Mouse (Mus musculus): ENCODE measurements at regions not wholly inside any gene's neighbourhood (a gene's known extent, or its start where the extent isn't known, plus 50 kb on each side); places are given as distances from the start of the nearest gene placed in this dataset.

- ATAC-seq (ENCODE audit: low FRiP score): no peak
- no peak overlapping the region for H3K9ac ChIP-seq
- no peaks in the 10 kb centered on the region for H3K9me3 ChIP-seq (replicated peaks)
- no peak overlapping the region for H3K27ac ChIP-seq
- H3K27me3 ChIP-seq: no peaks in the 10 kb centered on the region
- WGBS: 52% methylated on average over 1 of the region's 1 CpGs
- H3K4me1 ChIP-seq: no peaks in the 10 kb centered on the region
- H3K4me2 ChIP-seq (replicated peaks): no peak overlapping the region
- H3K4me3 ChIP-seq: no peak overlapping the region
- H3K36me3 ChIP-seq: no peaks in the 10 kb centered on the region
Measured at GRCm38 (mm10) chr16:66579551-66579950, 764.5 kb downstream of the Vgll3 start.

GRCm38 (mm10) chr16:66585698-66586284 is 770.7 kb downstream of the Vgll3 start:
- Histone ChIP-seq H3K9me3 (replicated peaks) (no peaks in the 10 kb centered on the region), H3K4me3 (no peak overlapping the region), H3K9ac (no peak overlapping the region), H3K36me3 (no peaks in the 10 kb centered on the region), H3K4me1 (no peaks in the 10 kb centered on the region; the same call in 1 of the 2 replicates), H3K27me3 (no peaks in the 10 kb centered on the region), H3K4me2 (replicated peaks) (peak overlapping the region; percentile 44), H3K27ac (no peak overlapping the region)
- 5% methylated on average over 12 of the region's 12 CpGs for WGBS
- ATAC-seq (ENCODE audit: low FRiP score): no peak

- H3K9ac ChIP-seq: no peak overlapping the region
- no peak for ATAC-seq (ENCODE audit: low FRiP score)
Measured at GRCm38 (mm10) chr16:66602211-66602610, 787.2 kb downstream of the Vgll3 start.

GRCm38 (mm10) chr16:66602686-66603085 is 787.6 kb downstream of the Vgll3 start:
- ATAC-seq (ENCODE audit: low FRiP score): no peak
- H3K4me3 ChIP-seq: no peak overlapping the region
- H3K27me3 ChIP-seq: no peaks in the 10 kb centered on the region
- H3K4me1 ChIP-seq: no peaks in the 10 kb centered on the region
- H3K9me3 ChIP-seq (replicated peaks): no peaks in the 10 kb centered on the region
- no peak overlapping the region for H3K27ac ChIP-seq
- H3K9ac ChIP-seq: no peak overlapping the region
- no peak overlapping the region for H3K4me2 ChIP-seq (replicated peaks)
- WGBS: 45% methylated on average over 3 of the region's 3 CpGs
- H3K36me3 ChIP-seq: no peaks in the 10 kb centered on the region

More at GRCm38 (mm10) chr16:66602211-66602610, 787.2 kb downstream of the Vgll3 start:
- no peaks in the 10 kb centered on the region for H3K27me3 ChIP-seq
- H3K4me3 ChIP-seq: no peak overlapping the region
- no peaks in the 10 kb centered on the region for H3K36me3 ChIP-seq
- 59% methylated on average over 2 of the region's 2 CpGs for WGBS
- no peak overlapping the region for H3K27ac ChIP-seq
- no peaks in the 10 kb centered on the region for H3K9me3 ChIP-seq (replicated peaks)
- H3K4me2 ChIP-seq (replicated peaks): no peak overlapping the region
- H3K4me1 ChIP-seq: no peaks in the 10 kb centered on the region

GRCm38 (mm10) chr16:66603825-66604224 is 788.8 kb downstream of the Vgll3 start:
- 29% methylated on average over 6 of the region's 6 CpGs for WGBS

More at GRCm38 (mm10) chr16:66603825-66604224, 788.8 kb downstream of the Vgll3 start:
- no peaks in the 10 kb centered on the region for H3K9me3 ChIP-seq (replicated peaks)
- H3K4me3 ChIP-seq: no peak overlapping the region
- H3K27ac ChIP-seq: no peak overlapping the region
- no peaks in the 10 kb centered on the region for H3K4me1 ChIP-seq
- no peak overlapping the region for H3K9ac ChIP-seq
- H3K4me2 ChIP-seq (replicated peaks): no peak overlapping the region
- H3K36me3 ChIP-seq: no peaks in the 10 kb centered on the region
- no peaks in the 10 kb centered on the region for H3K27me3 ChIP-seq
- peak; percentile 61 for ATAC-seq (ENCODE audit: low FRiP score)
